Mouse (Mus musculus) urinary bladder, adult 18-20 months (tissue): ENCODE measurements around the gene Utrn.

Experiments
- DNase-seq, 2 experiments: peaks; one replicate each; pipeline ENCODE4 v3.0.0; 2022; ENCODE audit warnings: low spot score in 2 of 2, mixed read lengths in 2 of 2

The Utrn gene

GRCm38 (mm10) chr10:12836048-12836816 is 32.9 kb downstream of the Utrn start:
- DNase-seq = no peak

GRCm38 (mm10) chr10:12834215-12834614 is 35.0 kb downstream of the Utrn start:
- no peak for DNase-seq

GRCm38 (mm10) chr10:12832163-12832562 is 37.0 kb downstream of the Utrn start:
- no peak for DNase-seq

- no peak for DNase-seq
Observed at GRCm38 (mm10) chr10:12827778-12828177, 41.4 kb downstream of the Utrn start.

- DNase-seq = no peak
Observed at GRCm38 (mm10) chr10:12827306-12827705, 41.9 kb downstream of the Utrn start.

- DNase-seq = peak; percentile 34 to 38
Observed at GRCm38 (mm10) chr10:12826760-12827281, 42.3 kb downstream of the Utrn start.

GRCm38 (mm10) chr10:12824386-12824785 is 44.8 kb downstream of the Utrn start:
- no peak for DNase-seq

GRCm38 (mm10) chr10:12823437-12824219 is 45.5 kb downstream of the Utrn start:
- no peak for DNase-seq

GRCm38 (mm10) chr10:12820978-12821735 is 48.0 kb downstream of the Utrn start:
- DNase-seq = no peak

- DNase-seq = no peak
Observed at GRCm38 (mm10) chr10:12817409-12817808, 51.8 kb downstream of the Utrn start.

GRCm38 (mm10) chr10:12816530-12816929 is 52.6 kb downstream of the Utrn start:
- DNase-seq = no peak

GRCm38 (mm10) chr10:12814411-12814810 is 54.8 kb downstream of the Utrn start:
- no peak for DNase-seq

- no peak for DNase-seq
Observed at GRCm38 (mm10) chr10:12813881-12814280, 55.3 kb downstream of the Utrn start.

GRCm38 (mm10) chr10:12813211-12813811 is 55.9 kb downstream of the Utrn start:
- DNase-seq = no peak

GRCm38 (mm10) chr10:12812680-12813079 is 56.5 kb downstream of the Utrn start:
- no peak for DNase-seq

- no peak for DNase-seq
Observed at GRCm38 (mm10) chr10:12810816-12811215, 58.3 kb downstream of the Utrn start.

GRCm38 (mm10) chr10:12809702-12810101 is 59.5 kb downstream of the Utrn start:
- no peak for DNase-seq

- no peak for DNase-seq
Observed at GRCm38 (mm10) chr10:12808467-12808866, 60.7 kb downstream of the Utrn start.

- DNase-seq = no peak
Observed at GRCm38 (mm10) chr10:12807706-12808105, 61.5 kb downstream of the Utrn start.

- no peak for DNase-seq
Observed at GRCm38 (mm10) chr10:12805826-12806225, 63.3 kb downstream of the Utrn start.

- no peak for DNase-seq
Observed at GRCm38 (mm10) chr10:12803939-12804338, 65.2 kb downstream of the Utrn start.

- DNase-seq = no peak
Observed at GRCm38 (mm10) chr10:12799416-12799815, 69.7 kb downstream of the Utrn start.
